Mouse (Mus musculus) hindbrain, embryonic 10.5 days (tissue): ENCODE results near the gene Nrap. TPM values are rescaled to one million over a fixed set of nuclear protein-coding genes. Genes with fewer than 3 reads are reported as not detected.

Source experiments
- DNase-seq: peaks from one replicate; pipeline ENCODE4 v3.0.0-alpha.2; 2017; ENCODE audit warnings: low spot score
- H3K27ac ChIP-seq: fragments of 300-500 bp; sonication (generic); 2 replicates; pipeline ENCODE4 v1.5.1; 2016; ENCODE audit warnings: mild to moderate bottlenecking, moderate library complexity
- H3K27me3 ChIP-seq: fragments of 300-500 bp; sonication (generic); 2 replicates; pipeline ENCODE4 v1.6.1; 2016; ENCODE audit warnings: mild to moderate bottlenecking; ENCODE audit not compliant: poor library complexity, insufficient read depth, severe bottlenecking
- H3K36me3 ChIP-seq: fragments of 300-500 bp; sonication (generic); 2 replicates; pipeline ENCODE4 v1.6.1; 2016; ENCODE audit warnings: mild to moderate bottlenecking, moderate library complexity
- H3K4me1 ChIP-seq: fragments of 300-500 bp; sonication (generic); replicated peaks from 2 replicates; pipeline ENCODE4 v1.6.1; 2016; ENCODE audit warnings: mild to moderate bottlenecking
- H3K4me3 ChIP-seq: fragments of 300-500 bp; sonication (generic); 2 replicates; pipeline ENCODE4 v1.5.1; 2016; ENCODE audit warnings: mild to moderate bottlenecking, moderate library complexity
- H3K9me3 ChIP-seq: fragments of 300-500 bp; sonication (generic); 2 replicates; pipeline ENCODE4 v1.6.1; 2016; ENCODE audit warnings: mild to moderate bottlenecking, moderate library complexity
- WGBS: fragments of 180-500 bp; shearing (Covaris S2); methylation state at CpG from one replicate; pipeline ENCODE4 v1.1.7; 2016; 5-methylcytosine and 5-hydroxymethylcytosine counted together
- polyA plus RNA-seq: library from polyadenylated mRNA; unstranded; fragments of >200 nt; fragmentation: Nextera tagmentation; extraction: Ambion mirVana; gene quantifications from 2 replicates; pipeline ENCODE4 v1.2.1, GENCODE M21; 2016

The Nrap gene
- polyA plus RNA-seq, 1 experiment from 2014 or later, result 0.08 TPM

DNA sequence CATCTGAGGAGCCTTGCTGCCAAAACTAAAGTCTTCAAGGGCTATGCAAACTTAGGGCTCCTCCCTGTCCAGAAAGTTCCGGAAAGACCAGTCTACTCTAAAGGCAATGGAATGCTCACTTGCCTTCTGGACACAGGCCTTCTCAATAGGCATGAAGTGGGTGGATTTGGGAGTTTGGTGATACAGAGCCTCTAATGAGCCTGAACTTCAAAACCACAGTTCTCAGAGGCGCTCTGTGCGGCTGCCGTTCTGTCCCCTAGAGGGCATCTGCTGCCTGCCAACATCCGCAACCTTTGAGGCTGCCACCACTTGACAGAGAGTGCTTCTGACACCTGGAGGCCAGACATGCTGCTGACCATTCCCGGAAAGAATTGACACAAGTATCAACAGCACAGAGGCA is 40.5 kb downstream of the Nrap start:
- Histone ChIP-seq H3K4me1 (peaks cover 22% of the 10 kb centered on the region), H3K27ac (no peak overlapping the region), H3K27me3 (peaks cover 22% of the 10 kb centered on the region), H3K9me3 (no peaks in the 10 kb centered on the region), H3K36me3 (no peaks in the 10 kb centered on the region), H3K4me3 (no peak overlapping the region)
- DNase-seq, result peak; percentile 30
- 36% methylated on average over 6 of the region's 6 CpGs for WGBS

DNA sequence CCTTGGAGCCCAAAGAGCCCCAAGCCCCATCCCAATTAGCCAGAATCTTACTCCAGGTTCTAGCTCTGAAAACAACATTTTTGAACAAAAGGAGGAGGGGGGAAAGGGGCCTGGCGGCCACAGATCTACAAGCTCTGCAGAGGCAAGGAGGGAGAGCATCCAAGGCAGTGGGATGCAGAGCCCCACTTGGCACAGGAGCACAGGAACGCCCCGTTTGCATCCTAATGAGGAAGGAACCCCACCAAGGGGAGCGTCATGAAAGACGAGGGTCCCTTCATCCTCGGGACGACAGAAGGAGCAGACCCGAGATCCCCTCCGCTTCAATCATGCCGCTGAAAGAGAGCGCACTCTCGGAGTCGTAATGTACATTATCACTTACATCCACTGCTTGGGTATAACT is 43.1 kb downstream of the Nrap start:
- 52% methylated on average over 13 of the region's 13 CpGs for WGBS
- H3K27me3 ChIP-seq, result peaks cover 39% of the 10 kb centered on the region
- no peak overlapping the region for H3K4me3 ChIP-seq
- H3K9me3 ChIP-seq, result no peaks in the 10 kb centered on the region
- H3K36me3 ChIP-seq, result no peaks in the 10 kb centered on the region
- no peak overlapping the region for H3K27ac ChIP-seq
- no peak for DNase-seq
- H3K4me1 ChIP-seq, result peaks cover 32% of the 10 kb centered on the region

DNA sequence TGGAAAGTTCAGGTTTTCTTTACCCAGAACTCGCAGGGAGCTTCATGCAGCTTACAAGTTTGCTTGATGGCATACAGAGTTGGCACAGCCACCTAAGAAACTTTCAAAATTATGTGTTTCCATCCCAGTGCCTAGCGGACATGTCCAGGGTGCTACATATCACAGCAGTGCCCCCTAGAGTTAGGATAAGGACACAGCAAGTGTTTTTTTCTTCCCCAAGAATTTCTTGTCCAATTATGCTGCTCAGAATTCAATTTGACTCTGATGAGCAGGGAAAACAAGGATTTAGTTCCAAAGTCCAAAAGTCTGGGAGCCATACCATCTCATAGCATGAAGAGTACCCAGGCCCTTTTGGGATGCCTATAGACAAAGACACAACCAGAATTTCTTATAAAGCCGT is 43.8 kb downstream of the Nrap start:
- peaks cover 46% of the 10 kb centered on the region for H3K27me3 ChIP-seq
- H3K4me1 ChIP-seq, result peaks cover 32% of the 10 kb centered on the region
- 83% methylated on average over 3 of the region's 3 CpGs for WGBS
- H3K36me3 ChIP-seq, result no peaks in the 10 kb centered on the region
- H3K9me3 ChIP-seq, result no peaks in the 10 kb centered on the region
- H3K27ac ChIP-seq, result no peak overlapping the region
- DNase-seq, result no peak
- H3K4me3 ChIP-seq, result no peak overlapping the region

DNA sequence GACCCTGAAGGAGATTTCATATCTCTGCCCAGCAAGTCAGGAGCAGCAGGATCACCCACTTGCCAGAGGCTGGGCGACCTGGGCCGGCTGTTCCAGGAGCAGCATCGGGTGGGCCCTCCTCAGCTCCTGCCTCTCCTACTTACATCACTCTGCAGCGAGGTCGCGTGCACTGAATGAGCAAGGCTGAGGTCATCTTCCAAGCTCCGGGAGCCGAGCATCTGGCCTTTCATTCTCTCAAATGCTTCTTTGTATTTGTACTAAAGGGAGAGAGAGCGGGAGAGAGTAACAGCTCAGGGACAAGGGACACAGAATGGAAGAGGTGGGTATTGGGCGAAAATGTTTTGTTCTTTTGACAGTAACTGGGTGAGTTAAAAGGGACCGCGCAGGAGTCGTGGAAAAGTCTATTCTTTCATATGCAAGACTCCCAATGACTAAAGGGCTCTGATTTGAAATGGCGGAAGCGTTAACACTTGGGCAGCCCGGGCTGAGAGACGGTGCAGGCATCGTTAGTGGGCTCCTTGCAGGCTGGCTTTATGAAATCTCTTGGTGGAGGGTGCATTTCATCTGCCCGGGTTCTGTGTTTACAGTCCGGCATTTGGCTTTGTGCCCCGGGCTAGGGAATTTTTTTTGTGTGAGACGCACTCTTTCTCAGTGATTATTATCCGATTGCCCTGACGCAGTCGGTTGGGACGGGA is 45.8 kb downstream of the Nrap start:
- WGBS, result 36% methylated on average over 26 of the region's 26 CpGs
- peaks cover 23% of the 10 kb centered on the region for H3K4me1 ChIP-seq
- H3K9me3 ChIP-seq, result no peaks in the 10 kb centered on the region
- peak overlapping the region; percentile 74 for H3K27ac ChIP-seq
- peaks cover 48% of the 10 kb centered on the region for H3K27me3 ChIP-seq
- H3K36me3 ChIP-seq, result no peaks in the 10 kb centered on the region
- no peak overlapping the region; the same call in 1 of the 2 replicates for H3K4me3 ChIP-seq
- DNase-seq, result peak; percentile 72

DNA sequence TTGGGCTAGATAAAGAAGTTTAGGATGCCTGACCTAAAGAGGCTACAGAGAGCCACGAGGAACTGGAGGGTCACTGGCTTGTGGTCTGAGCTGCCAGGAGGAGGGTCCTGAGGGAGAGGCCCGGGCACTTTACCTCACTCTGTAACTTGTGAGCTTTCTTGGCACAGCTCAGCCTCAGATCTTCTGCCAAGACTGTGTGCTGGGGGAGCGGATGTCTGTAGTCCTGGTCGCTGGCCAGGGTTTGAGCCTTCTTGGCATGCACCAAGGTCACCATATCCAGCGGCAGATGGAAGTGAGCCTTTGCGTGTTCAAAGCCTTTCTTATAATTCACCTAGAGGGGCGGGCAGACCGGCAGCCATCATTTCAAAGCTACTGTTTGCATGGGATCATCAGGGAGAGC is 47.8 kb downstream of the Nrap start:
- H3K27me3 ChIP-seq, result peaks cover 42% of the 10 kb centered on the region
- H3K9me3 ChIP-seq, result no peaks in the 10 kb centered on the region
- no peak for DNase-seq
- H3K4me1 ChIP-seq, result peaks cover 23% of the 10 kb centered on the region
- no peak overlapping the region for H3K27ac ChIP-seq
- 95% methylated on average over 8 of the region's 8 CpGs for WGBS
- H3K4me3 ChIP-seq, result no peak overlapping the region
- no peaks in the 10 kb centered on the region for H3K36me3 ChIP-seq

DNA sequence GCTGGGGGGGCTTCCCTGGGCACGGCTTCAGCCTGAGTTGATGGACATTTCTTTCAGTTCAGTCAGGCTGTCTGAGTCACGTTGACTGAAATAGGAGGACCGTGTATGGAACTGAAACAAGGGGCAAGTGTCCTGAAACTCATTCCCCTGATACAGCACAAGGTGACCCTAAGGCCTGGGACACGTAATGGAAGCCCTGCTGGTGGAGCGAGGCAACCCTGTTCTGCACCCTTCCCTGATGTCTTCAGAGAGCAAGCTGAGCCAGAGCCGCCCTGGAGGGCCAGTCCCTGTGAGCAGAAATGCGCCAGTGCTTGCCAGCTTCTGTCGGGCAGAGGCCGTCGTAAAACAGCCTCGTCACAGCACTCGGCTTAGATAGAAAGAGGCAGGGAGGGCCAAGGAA is 53.0 kb downstream of the Nrap start:
- H3K4me1 ChIP-seq, result no peaks in the 10 kb centered on the region
- H3K27me3 ChIP-seq, result peaks cover 10% of the 10 kb centered on the region
- no peak overlapping the region for H3K4me3 ChIP-seq
- WGBS, result 86% methylated on average over 12 of the region's 12 CpGs
- DNase-seq, result no peak
- H3K9me3 ChIP-seq, result no peaks in the 10 kb centered on the region
- no peak overlapping the region for H3K27ac ChIP-seq
- no peaks in the 10 kb centered on the region for H3K36me3 ChIP-seq

DNA sequence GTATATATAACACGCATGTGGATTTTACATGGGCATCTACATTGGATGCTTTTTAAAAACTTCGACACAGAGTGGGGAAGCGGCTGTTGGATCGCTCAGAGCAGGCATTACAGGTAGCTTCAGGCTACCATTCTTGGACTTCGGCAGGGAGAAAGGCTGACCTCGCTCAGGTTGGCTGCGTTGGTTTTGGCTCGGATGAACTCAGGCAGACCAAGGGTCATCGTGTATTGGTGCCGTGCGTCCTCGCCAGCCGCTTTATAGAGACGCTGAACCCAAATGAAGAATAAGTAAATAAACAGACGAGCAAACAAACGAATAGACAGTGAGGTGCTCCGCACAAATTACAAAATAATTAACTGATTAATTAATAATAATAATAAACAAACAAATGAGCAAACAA is 53.5 kb downstream of the Nrap start:
- peaks cover 5% of the 10 kb centered on the region; the same call in 1 of the 2 replicates for H3K27me3 ChIP-seq
- no peak overlapping the region for H3K27ac ChIP-seq
- no peak for DNase-seq
- no peaks in the 10 kb centered on the region for H3K4me1 ChIP-seq
- H3K36me3 ChIP-seq, result no peaks in the 10 kb centered on the region
- H3K9me3 ChIP-seq, result no peaks in the 10 kb centered on the region
- WGBS, result 95% methylated on average over 17 of the region's 17 CpGs
- H3K4me3 ChIP-seq, result no peak overlapping the region

DNA sequence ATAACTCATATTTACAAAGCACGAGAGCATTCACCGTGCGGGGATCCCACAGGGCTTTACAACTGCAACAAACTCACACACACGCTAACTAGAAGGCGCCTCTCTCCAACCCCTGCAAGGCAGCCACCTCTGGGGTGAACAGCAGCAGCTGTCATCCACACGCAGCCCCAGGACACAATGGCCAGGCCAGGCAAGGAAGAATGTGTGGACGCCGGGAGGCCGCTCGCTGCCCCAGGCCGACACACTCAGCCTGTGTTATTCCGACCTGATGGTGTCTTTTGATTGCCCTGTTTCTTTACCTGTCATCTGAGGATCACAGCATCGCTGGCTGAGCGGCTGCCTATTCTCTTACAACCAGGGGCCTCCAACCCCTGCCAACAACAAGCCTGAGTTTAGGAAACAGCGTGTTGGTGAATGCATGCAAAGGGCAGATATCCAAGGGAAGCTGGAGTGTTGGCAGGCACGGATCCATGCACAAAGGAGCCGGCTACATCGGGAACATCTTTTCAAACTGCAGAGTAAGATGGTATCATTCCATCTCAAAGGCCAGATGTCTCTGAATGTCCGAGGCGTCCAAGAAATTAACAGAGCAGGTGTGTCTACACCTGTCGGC is 63.5 kb downstream of the Nrap start:
- no peaks in the 10 kb centered on the region for H3K36me3 ChIP-seq
- DNase-seq, result peak; percentile 48
- no peak overlapping the region for H3K4me3 ChIP-seq
- no peaks in the 10 kb centered on the region for H3K9me3 ChIP-seq
- H3K27me3 ChIP-seq, result peaks cover 44% of the 10 kb centered on the region
- peaks cover 30% of the 10 kb centered on the region for H3K4me1 ChIP-seq
- 52% methylated on average over 21 of the region's 21 CpGs for WGBS
- H3K27ac ChIP-seq, result peak overlapping the region; percentile 69; the same call in 1 of the 2 replicates

DNA sequence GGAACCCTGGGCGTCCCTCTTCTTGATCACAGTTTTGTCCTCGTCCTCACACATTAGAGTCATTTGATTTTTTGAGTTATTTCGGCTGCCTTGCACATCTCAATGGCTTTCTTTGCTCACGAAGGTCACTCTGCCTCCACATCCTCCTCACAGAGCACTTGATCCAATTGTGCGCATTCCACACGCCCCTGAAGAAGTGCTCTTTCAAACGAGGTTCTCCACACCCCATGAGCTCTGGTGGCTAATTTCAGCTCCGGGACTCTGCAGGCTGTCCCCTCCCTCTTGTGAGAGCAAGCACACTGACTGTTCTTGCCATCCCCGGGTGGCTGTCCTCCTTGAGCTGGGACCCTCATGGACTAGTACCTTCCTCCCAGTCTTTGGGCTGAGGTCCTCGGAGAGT is 64.2 kb downstream of the Nrap start:
- Histone ChIP-seq H3K9me3 (no peaks in the 10 kb centered on the region), H3K27me3 (peaks cover 47% of the 10 kb centered on the region), H3K36me3 (no peaks in the 10 kb centered on the region), H3K4me3 (no peak overlapping the region), H3K4me1 (peaks cover 37% of the 10 kb centered on the region), H3K27ac (peak overlapping the region; percentile 69; the same call in 1 of the 2 replicates)
- DNase-seq, result no peak
- WGBS, result 60% methylated on average over 10 of the region's 10 CpGs

DNA sequence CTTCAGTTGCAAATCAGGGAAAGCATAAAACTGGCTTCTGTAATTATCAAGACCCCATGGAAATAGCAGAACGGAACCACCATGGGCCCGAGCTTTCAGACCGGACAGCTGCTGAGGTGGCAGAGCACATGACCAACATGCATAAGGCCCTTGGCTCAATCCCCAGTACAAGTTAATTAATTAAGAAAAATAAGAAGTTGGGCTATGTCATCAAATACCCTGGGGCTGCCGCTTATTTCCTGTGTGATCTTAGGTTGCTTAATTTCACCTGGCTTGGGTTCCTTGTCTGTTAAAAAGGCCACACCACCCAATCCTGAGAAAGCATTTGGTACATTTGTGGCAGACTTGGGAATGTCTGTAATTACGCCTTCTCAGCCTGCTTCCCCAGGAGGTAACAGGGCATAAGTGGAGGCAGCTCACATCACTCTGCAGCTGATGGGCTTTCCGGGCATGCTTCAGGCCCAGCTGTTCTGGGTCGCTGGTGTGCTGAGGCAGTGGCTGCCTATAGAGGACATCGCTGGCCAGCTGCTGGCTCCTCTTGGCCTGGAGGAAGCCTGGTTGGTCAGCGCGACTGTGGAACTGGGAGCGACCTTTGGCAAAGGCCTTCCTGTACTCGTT is 68.4 kb downstream of the Nrap start:
- Histone ChIP-seq H3K4me3 (no peak overlapping the region), H3K27me3 (peaks cover 52% of the 10 kb centered on the region), H3K27ac (peak overlapping the region; percentile 79), H3K9me3 (no peaks in the 10 kb centered on the region), H3K4me1 (peaks cover 42% of the 10 kb centered on the region), H3K36me3 (no peaks in the 10 kb centered on the region)
- peak; percentile 15 for DNase-seq
- 81% methylated on average over 12 of the region's 12 CpGs for WGBS

DNA sequence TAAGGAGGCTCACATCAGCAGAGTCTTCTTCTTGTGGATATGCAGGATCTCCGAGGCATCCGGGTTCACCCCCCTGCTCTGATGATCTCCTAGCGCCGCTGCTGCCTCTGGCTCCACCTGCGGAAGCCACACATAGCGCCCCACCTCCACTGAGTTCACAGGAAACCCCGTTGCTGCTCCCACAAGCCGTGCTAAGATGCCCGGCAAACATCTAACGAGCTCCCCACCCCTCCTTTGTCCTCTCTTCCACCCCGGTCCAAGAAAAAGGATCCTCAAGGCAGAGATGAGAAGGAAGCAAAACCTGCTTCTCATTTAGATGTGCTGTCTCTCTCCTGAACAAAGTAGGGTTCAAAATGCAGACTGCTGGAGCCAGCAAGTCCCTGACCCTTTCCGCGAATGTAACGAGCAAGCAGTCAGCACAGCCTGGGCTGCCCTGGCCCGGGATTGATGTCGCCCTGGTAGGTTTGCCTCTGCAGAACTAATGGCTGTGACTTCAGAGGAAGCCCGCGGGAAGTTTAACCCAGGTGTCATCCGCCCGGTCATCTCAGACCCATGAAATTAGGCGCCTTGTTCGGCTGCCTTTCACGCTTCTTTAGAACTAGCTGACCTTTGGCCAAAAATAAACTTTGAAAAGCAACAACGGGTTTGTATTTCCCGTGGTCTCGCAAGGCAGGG is 69.5 kb downstream of the Nrap start:
- H3K9me3 ChIP-seq, result no peaks in the 10 kb centered on the region
- no peaks in the 10 kb centered on the region for H3K36me3 ChIP-seq
- peak overlapping the region; percentile 79 for H3K27ac ChIP-seq
- peak overlapping the region; percentile 26 for H3K4me3 ChIP-seq
- DNase-seq, result peak; percentile 52
- WGBS, result 22% methylated on average over 26 of the region's 26 CpGs
- peaks cover 32% of the 10 kb centered on the region for H3K4me1 ChIP-seq
- peaks cover 44% of the 10 kb centered on the region for H3K27me3 ChIP-seq

DNA sequence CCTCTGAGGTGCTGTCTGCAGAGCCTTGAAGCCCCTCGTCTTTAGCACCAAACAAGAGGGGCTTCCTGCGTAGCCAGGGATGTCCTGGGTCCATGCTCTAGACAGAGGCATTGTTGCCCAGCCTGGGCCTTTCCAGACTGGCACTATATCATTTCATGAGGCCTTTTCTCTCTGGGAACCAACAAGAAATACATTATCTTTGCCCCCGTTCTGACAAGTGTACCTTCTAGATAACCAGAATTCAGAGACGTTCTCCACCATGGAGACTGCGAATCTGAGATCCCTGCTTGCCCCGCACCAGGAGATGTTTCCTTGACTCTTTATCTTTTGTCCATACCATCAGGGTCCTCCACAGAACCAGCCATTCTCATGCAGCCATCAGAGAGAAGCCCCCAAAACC is 70.2 kb downstream of the Nrap start:
- no peak for DNase-seq
- H3K9me3 ChIP-seq, result no peaks in the 10 kb centered on the region
- WGBS, result 86% methylated on average over 6 of the region's 6 CpGs
- no peaks in the 10 kb centered on the region for H3K36me3 ChIP-seq
- H3K4me1 ChIP-seq, result peaks cover 25% of the 10 kb centered on the region
- H3K27me3 ChIP-seq, result peaks cover 38% of the 10 kb centered on the region
- H3K27ac ChIP-seq, result 0 out of 2 replicates have a peak overlapping the region, but pooled peaks have one; percentile 79
- no peak overlapping the region for H3K4me3 ChIP-seq

DNA sequence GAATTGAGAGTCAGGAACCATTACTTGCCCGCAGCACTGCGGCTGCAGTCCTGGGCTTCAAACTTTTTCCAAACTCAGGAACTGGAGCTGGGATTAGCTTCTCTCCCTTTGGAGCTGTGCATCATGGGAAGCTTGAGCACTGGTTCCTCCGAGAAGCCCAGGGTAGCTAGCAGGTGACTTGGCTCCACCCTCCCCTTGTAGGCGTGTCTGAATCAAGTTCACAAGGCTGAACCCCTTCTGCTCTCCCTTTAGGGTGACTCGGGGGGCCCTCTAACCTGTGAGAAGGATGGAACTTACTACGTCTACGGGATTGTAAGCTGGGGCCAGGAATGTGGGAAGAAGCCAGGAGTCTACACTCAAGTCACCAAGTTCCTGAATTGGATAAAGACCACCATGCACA is 70.6 kb downstream of the Nrap start:
- no peak for DNase-seq
- H3K27me3 ChIP-seq, result peaks cover 34% of the 10 kb centered on the region
- no peaks in the 10 kb centered on the region for H3K9me3 ChIP-seq
- no peak overlapping the region for H3K27ac ChIP-seq
- no peaks in the 10 kb centered on the region for H3K36me3 ChIP-seq
- peaks cover 23% of the 10 kb centered on the region for H3K4me1 ChIP-seq
- no peak overlapping the region for H3K4me3 ChIP-seq
- 89% methylated on average over 7 of the region's 7 CpGs for WGBS
